Mouse (Mus musculus) brain, embryonic 14.5 days (tissue): ENCODE data around the gene Gm49337. TPM values are rescaled to one million over a fixed set of nuclear protein-coding genes. Genes with fewer than 3 reads are reported as not detected.
A peak's percentile ranks its signal among the peaks of the same experiment; 100 is the strongest.

Experiments used
- DNase-seq: peaks from one replicate; pipeline ENCODE4 v3.0.0-alpha.2; 2011; ENCODE audit warnings: low read depth
- CTCF ChIP-seq: fragments of 200-500 bp; IDR thresholded peaks from 2 replicates; pipeline ENCODE4 v1.5.1; 2012; ENCODE audit warnings: inconsistent platforms, mild to moderate bottlenecking, moderate library complexity, borderline replicate concordance; ENCODE audit not compliant: insufficient read depth, insufficient read length; ENCODE audit errors: extremely low read depth
- POLR2A ChIP-seq: fragments of 200-500 bp; IDR thresholded peaks from 2 replicates; pipeline ENCODE4 v1.6.1; 2012; ENCODE audit warnings: mild to moderate bottlenecking, inconsistent platforms, borderline replicate concordance; ENCODE audit not compliant: poor library complexity, insufficient read depth, insufficient read length, severe bottlenecking; ENCODE audit errors: extremely low read depth
- polyA plus RNA-seq: library from polyadenylated mRNA; depleted of rRNA; stranded (reverse); fragments of >200 nt; gene quantifications from 2 replicates; pipeline ENCODE4 v1.2.3, GENCODE M21; 2012; rRNA removed

The Gm49337 gene
- not detected in 2 replicates for polyA plus RNA-seq

- no peak for DNase-seq
- TF ChIP-seq POLR2A = no peak
Measured at GRCm38 (mm10) chr4:116173072-116173471, at the start of gene Gm49337, which contains the start of gene 1700042G07Rik. Gene Gm49337, plus strand, starts transcription at chr4:116173384. Gene 1700042G07Rik, plus strand, starts transcription at chr4:116173372.

- DNase-seq = peak; percentile 99
- TF ChIP-seq CTCF = peak; percentile 56; the same call in 1 of the 2 replicates
- TF ChIP-seq POLR2A = peak; percentile 25; the same call in 1 of the 2 replicates
Measured at GRCm38 (mm10) chr4:116123602-116124519, 49.3 kb upstream of the Gm49337 start, which contains the start of the genes Rad54l and Pomgnt1. Gene Rad54l, minus strand, starts transcription at chr4:116123690. Gene Pomgnt1, plus strand, starts transcription at chr4:116123840.

DNA sequence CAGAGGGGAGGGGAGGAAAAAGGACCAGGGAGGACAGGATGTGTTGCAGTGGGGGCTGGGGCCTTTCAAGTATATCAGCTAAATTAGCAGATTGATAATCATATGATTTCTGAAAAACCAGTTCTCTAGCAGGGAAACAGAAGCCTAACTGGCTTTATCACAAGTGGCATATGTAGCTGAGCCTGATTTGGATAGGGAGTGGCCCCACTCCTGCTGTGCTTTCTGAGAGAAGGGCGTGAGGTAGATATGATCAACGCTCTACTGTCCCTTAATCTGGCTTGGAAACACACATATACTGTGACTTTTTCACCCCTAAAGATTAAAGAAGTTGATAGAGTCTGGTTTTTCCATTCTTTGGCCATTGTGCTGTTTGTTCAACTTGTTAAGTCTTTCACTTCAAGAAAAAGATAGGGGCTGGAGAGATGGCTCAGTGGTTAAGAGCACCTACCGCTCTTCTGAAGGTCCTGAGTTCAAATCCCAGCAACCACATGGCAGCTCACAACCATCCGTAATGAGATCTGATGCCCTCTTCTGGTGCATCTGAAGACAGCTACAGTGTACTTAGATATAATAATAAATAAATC, 47.3 kb upstream of the Gm49337 start:
- TF ChIP-seq CTCF (no peak), POLR2A (no peak)
- DNase-seq = no peak

DNA sequence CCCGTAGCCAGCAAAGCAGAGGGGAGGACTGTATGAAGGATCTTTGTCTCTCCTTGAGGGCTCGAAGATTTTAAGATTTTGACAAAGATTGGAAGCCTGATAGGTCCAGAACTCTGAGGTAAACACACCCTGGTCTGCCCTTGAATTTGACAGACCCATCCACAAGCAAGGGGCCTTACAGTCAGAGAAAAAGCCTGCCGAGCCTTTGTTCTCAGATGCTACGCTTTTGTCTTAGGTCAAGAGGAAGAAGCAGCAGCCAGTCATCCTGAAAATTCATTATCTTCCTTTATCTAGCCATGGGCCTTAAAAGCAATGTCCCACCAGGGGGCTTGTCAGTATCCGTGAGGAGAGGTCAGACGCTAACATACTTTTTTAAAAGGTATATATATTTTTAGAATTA, 45.2 kb upstream of the Gm49337 start:
- DNase-seq = no peak
- no peak for TF ChIP-seq CTCF
- TF ChIP-seq POLR2A = no peak

- no peak for DNase-seq
- no peak for TF ChIP-seq CTCF
- TF ChIP-seq POLR2A = no peak
Measured at GRCm38 (mm10) chr4:116133126-116133525, 40.1 kb upstream of the Gm49337 start.

DNA sequence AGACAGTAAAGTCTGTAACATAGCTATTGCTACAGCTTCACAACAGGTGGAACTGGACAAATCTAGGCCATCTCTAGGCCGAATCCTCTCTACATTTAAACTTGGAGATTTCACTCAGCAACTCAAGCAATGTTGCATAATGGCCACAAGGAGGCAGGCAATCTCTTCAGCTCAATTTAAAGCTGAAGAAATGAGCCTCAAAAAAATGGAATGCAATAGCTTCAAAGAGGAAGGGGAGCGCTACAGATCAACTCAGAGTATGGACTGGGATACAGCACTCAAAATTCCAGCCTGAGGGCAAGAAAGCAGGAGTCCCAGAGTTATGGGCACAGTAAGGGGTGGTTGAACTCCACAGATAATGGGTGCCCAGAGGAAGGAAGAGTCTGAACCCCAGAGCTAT, 38.2 kb upstream of the Gm49337 start:
- peak; percentile 75 for DNase-seq
- TF ChIP-seq CTCF = peak; percentile 63; the same call in 1 of the 2 replicates
- no peak for TF ChIP-seq POLR2A

DNA sequence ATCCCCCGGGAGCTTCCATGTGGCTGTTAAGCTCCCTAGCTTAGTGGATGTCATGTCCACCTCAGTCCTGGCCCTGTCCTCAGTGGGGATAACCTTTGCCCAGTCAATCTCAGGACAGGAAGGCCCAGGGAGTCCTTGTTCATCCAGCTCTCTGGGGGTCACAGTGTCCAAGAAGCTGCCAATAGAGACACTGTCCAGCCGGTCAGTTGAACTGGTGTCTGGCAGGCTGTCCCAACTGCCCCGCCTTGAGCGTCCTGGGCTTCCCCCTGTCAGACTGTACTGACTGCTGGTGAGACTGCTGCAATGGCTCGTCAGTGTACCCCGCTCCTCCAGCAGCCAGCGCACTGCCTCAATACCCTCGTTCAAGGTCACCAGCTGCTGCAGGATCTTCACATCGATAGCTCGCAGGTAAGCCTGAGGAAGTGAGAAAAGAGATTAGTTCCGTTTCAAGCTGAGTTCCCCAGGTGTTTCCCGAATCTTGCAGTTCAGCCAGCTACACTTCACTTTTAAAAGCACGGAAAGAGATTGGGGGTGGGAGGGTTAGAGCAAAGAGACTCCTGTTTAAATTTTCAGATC, 35.7 kb upstream of the Gm49337 start:
- no peak for DNase-seq
- no peak for TF ChIP-seq CTCF

DNA sequence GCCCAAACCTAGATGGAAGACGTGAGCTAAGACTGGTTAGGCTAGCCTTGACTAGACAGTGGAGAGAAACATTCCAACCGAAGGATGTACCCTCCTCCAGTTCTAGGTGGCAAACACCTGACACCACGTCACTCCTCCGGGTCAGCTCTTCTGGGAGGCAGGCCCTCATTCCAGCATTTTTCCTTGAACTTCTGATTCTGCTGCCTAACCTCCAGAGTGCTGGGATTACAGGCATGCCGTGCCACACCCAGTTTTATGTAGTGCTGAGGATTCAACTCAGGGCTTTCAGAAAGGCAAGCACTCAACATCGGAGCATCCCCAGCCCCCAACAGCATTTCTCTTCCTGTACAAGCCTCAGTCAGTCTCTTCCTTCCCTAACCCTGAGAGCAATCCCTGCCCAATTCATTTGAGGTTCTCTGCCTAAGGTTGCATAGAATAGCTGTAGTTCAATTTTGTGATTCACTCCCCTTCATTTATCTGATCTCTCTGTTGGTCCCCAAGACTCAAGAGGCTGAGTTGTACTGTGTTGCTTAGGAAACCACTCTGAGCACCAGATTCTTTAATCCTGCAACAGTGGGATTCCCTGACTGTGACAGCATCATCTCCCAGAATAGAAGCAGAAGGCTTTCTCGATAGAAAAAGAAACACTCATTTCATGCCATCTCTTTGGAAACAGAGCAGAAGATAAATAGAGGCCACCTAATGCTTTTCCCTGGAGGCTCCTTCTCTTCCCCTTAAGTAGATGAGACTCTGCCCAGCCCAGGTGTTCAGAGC, 32.2 kb upstream of the Gm49337 start:
- no peak for DNase-seq
- TF ChIP-seq CTCF = no peak
- no peak for TF ChIP-seq POLR2A

- DNase-seq = no peak
- TF ChIP-seq POLR2A = no peak
- no peak for TF ChIP-seq CTCF
Measured at GRCm38 (mm10) chr4:116141736-116142135, 31.4 kb upstream of the Gm49337 start.

DNA sequence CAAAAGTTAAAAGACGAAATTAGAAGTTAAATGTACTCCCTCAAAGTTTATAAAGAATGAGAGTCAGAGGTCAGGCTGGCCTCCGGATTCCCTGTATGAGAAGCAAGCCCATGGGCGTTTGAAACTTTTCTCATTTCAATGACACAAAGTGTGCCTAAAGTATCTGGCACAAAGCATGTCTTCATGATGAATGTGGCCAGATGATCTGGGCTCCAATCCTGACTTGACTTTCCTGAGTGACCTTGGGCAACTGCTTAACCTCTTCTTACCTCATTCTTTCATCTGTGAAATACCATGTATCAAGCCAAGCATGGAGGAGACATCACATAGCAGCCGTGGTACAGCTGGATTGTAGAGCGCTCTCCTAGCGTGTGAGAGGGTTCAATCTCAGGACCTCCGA, 30.9 kb upstream of the Gm49337 start:
- no peak for DNase-seq

More for the DNA sequence above, 30.9 kb upstream of the Gm49337 start:
- TF ChIP-seq CTCF (no peak), POLR2A (no peak)
